ENCODE assay signal across 8 mouse cellular contexts in genomic region chr15:103085831-103086671, GRCm38 (mm10).
DNase-seq lines count a peak whose midpoint lies in the region; ATAC-seq lines count a peak whose summit lies in the region.

No protein-coding gene starts in this region.

- peaks cover 100% of the 10 kb centered on the region for H3K27me3 ChIP-seq in embryonic facial prominence, embryonic 12.5 days
- H3K27me3 ChIP-seq in hindbrain, embryonic 11.5 days (ENCODE audit: control insufficient read depth, insufficient read depth, low read length): peaks cover 60% of the 10 kb centered on the region
- peaks cover 73% of the 10 kb centered on the region for H3K27me3 ChIP-seq in limb, embryonic 15.5 days
- H3K27me3 ChIP-seq in neural tube, embryonic 14.5 days (ENCODE audit: control insufficient read depth, insufficient read depth, low read length): no peaks in the 10 kb centered on the region

- H3K27ac ChIP-seq in embryonic facial prominence, embryonic 12.5 days: no peak overlapping the region
- H3K27ac ChIP-seq in hindbrain, embryonic 11.5 days (ENCODE audit: low read depth, low read length): peak overlapping the region; percentile 71
- no peak overlapping the region for H3K27ac ChIP-seq in limb, embryonic 15.5 days
- peak overlapping the region; percentile 73 for H3K27ac ChIP-seq in neural tube, embryonic 14.5 days (ENCODE audit: low read depth, low read length)

- H3K4me1 ChIP-seq in embryonic facial prominence, embryonic 12.5 days: peaks cover 16% of the 10 kb centered on the region
- 0 out of 2 replicates have a peak, but pooled peaks cover 5% of the 10 kb centered on the region for H3K4me1 ChIP-seq in hindbrain, embryonic 11.5 days (replicated peaks; ENCODE audit: control insufficient read depth, insufficient read depth, low read length)
- H3K4me1 ChIP-seq in limb, embryonic 15.5 days: peaks cover 39% of the 10 kb centered on the region
- H3K4me1 ChIP-seq in neural tube, embryonic 14.5 days (ENCODE audit: control insufficient read depth, insufficient read depth, low read length): peaks cover 44% of the 10 kb centered on the region

- DNase-seq in ovary, postnatal 36 days (ENCODE audit: low spot score): peak; percentile 47
- DNase-seq in ovary, postnatal 10 days (ENCODE audit: low spot score): no peak
- DNase-seq in hindbrain, embryonic 11.5 days (ENCODE audit: low spot score): peak; percentile 57
- no peak for DNase-seq in ovary, adult 18-20 months (ENCODE audit: low spot score)

- 0 out of 2 replicates have a peak overlapping the region, but pooled peaks have one; percentile 2 for H3K9ac ChIP-seq in embryonic facial prominence, embryonic 12.5 days
- peak overlapping the region; percentile 47 for H3K9ac ChIP-seq in hindbrain, embryonic 11.5 days (ENCODE audit: low read depth, low read length)
- H3K9ac ChIP-seq in limb, embryonic 15.5 days: peak overlapping the region; percentile 31; the same call in 1 of the 2 replicates
- peak overlapping the region; percentile 51 for H3K9ac ChIP-seq in neural tube, embryonic 14.5 days (replicated peaks; ENCODE audit: low read depth, low read length)

- H3K36me3 ChIP-seq in embryonic facial prominence, embryonic 12.5 days: no peaks in the 10 kb centered on the region
- no peaks in the 10 kb centered on the region for H3K36me3 ChIP-seq in hindbrain, embryonic 11.5 days (ENCODE audit: control insufficient read depth, insufficient read depth, low read length)
- no peaks in the 10 kb centered on the region for H3K36me3 ChIP-seq in limb, embryonic 15.5 days
- no peaks in the 10 kb centered on the region for H3K36me3 ChIP-seq in neural tube, embryonic 14.5 days (ENCODE audit: control insufficient read depth, insufficient read depth, low read length)

- 1% methylated on average over 61 of the region's 61 CpGs for WGBS in embryonic facial prominence, embryonic 12.5 days
- 3% methylated on average over 61 of the region's 61 CpGs for WGBS in hindbrain, embryonic 11.5 days
- 3% methylated on average over 57 of the region's 61 CpGs for WGBS in limb, embryonic 15.5 days
- 2% methylated on average over 58 of the region's 61 CpGs for WGBS in neural tube, embryonic 14.5 days

- H3K9me3 ChIP-seq in embryonic facial prominence, embryonic 12.5 days: no peaks in the 10 kb centered on the region
- H3K9me3 ChIP-seq in hindbrain, embryonic 11.5 days (ENCODE audit: control insufficient read depth, low read length): no peaks in the 10 kb centered on the region
- no peaks in the 10 kb centered on the region for H3K9me3 ChIP-seq in limb, embryonic 15.5 days
- H3K9me3 ChIP-seq in neural tube, embryonic 14.5 days (ENCODE audit: control insufficient read depth, low read length): no peaks in the 10 kb centered on the region

- ATAC-seq in embryonic facial prominence, embryonic 12.5 days (ENCODE audit: insufficient number of reproducible peaks, insufficient read depth, low FRiP score, low TSS enrichment): no peak
- ATAC-seq in hindbrain, embryonic 11.5 days (ENCODE audit: low FRiP score): peak; percentile 69
- 0 out of 2 replicates have a peak, but pooled peaks have one; percentile 57 for ATAC-seq in limb, embryonic 15.5 days (ENCODE audit: insufficient number of reproducible peaks, low FRiP score, low TSS enrichment, low read depth)
- ATAC-seq in neural tube, embryonic 14.5 days (ENCODE audit: low read depth): peak; percentile 67
- ATAC-seq in megakaryocyte, adult 5-6 weeks (ENCODE audit: poor library complexity, severe bottlenecking): no peak

- peak overlapping the region; percentile 21 for H3K4me3 ChIP-seq in embryonic facial prominence, embryonic 12.5 days
- H3K4me3 ChIP-seq in hindbrain, embryonic 11.5 days (ENCODE audit: low read depth, low read length): peak overlapping the region; percentile 27
- peak overlapping the region; percentile 37 for H3K4me3 ChIP-seq in limb, embryonic 15.5 days
- H3K4me3 ChIP-seq in neural tube, embryonic 14.5 days (ENCODE audit: low read depth, low read length): peak overlapping the region; percentile 21

- H3K4me2 ChIP-seq in embryonic facial prominence, embryonic 12.5 days (replicated peaks): peak overlapping the region; percentile 45
- H3K4me2 ChIP-seq in hindbrain, embryonic 11.5 days (replicated peaks; ENCODE audit: low read depth, low read length): peak overlapping the region; percentile 57
- H3K4me2 ChIP-seq in limb, embryonic 15.5 days: peak overlapping the region; percentile 80
- peak overlapping the region; percentile 73 for H3K4me2 ChIP-seq in neural tube, embryonic 14.5 days (ENCODE audit: low read depth, low read length)

Comparison
In these comparisons a context has a peak if more than half of its experiments do, and no peak if none do; other contexts are left out.
1. DNase-seq: peak in ovary, postnatal 36 days (single experiment) and hindbrain, embryonic 11.5 days (single experiment); none in ovary, postnatal 10 days (single experiment) and ovary, adult 18-20 months (single experiment).
2. ATAC-seq: peak in hindbrain, embryonic 11.5 days (single experiment), limb, embryonic 15.5 days (single experiment) and neural tube, embryonic 14.5 days (single experiment); none in embryonic facial prominence, embryonic 12.5 days (single experiment) and megakaryocyte, adult 5-6 weeks (single experiment).
3. H3K27ac ChIP-seq: peak in hindbrain, embryonic 11.5 days (single experiment) and neural tube, embryonic 14.5 days (single experiment); none in embryonic facial prominence, embryonic 12.5 days (single experiment) and limb, embryonic 15.5 days (single experiment).
4. Peak in every context shown above with its lines, with median percentiles within 50 percentile points of each other: H3K4me2 ChIP-seq, H3K4me3 ChIP-seq and H3K9ac ChIP-seq.